Mouse (Mus musculus) neural tube, embryonic 14.5 days (tissue): ENCODE measurements around the gene Cavin2. TPM values are rescaled to one million over a fixed set of nuclear protein-coding genes. Genes with fewer than 3 reads are reported as not detected.

Experiments used
- ATAC-seq: fragments of 200-750 bp; cut with Nextera tagmentation; 2 replicates; pipeline ENCODE4 v1.8.0; 2017; ENCODE audit warnings: low read depth, mild to moderate bottlenecking, moderate TSS enrichment, moderate library complexity
- H3K27ac ChIP-seq: fragments of 300-500 bp; sonication (generic); 2 replicates; pipeline ENCODE4 v1.5.1; 2014; ENCODE audit warnings: low read depth, mild to moderate bottlenecking, control low read depth, low read length, moderate library complexity, mixed read lengths
- H3K27me3 ChIP-seq: fragments of 300-500 bp; sonication (generic); 2 replicates; pipeline ENCODE4 v1.6.1; 2014; ENCODE audit warnings: low read length; ENCODE audit not compliant: control insufficient read depth, insufficient read depth
- H3K36me3 ChIP-seq: fragments of 300-500 bp; sonication (generic); 2 replicates; pipeline ENCODE4 v1.6.1; 2014; ENCODE audit warnings: low read length, mixed read lengths; ENCODE audit not compliant: control insufficient read depth, insufficient read depth
- H3K4me1 ChIP-seq: fragments of 300-500 bp; sonication (generic); 2 replicates; pipeline ENCODE4 v1.6.1; 2014; ENCODE audit warnings: low read length; ENCODE audit not compliant: control insufficient read depth, insufficient read depth
- H3K4me2 ChIP-seq: fragments of 300-500 bp; sonication (generic); 2 replicates; pipeline ENCODE4 v1.6.1; 2014; ENCODE audit warnings: mild to moderate bottlenecking, low read depth, low read length, control low read depth
- H3K4me3 ChIP-seq: fragments of 300-500 bp; sonication (generic); 2 replicates; pipeline ENCODE4 v1.5.1; 2014; ENCODE audit warnings: low read depth, low read length, control low read depth, mixed read lengths
- H3K9ac ChIP-seq: fragments of 300-500 bp; sonication (generic); replicated peaks from 2 replicates; pipeline ENCODE4 v1.6.1; 2014; ENCODE audit warnings: low read depth, mild to moderate bottlenecking, control low read depth, low read length, mixed read lengths
- H3K9me3 ChIP-seq: fragments of 300-500 bp; sonication (generic); 2 replicates; pipeline ENCODE4 v1.6.1; 2016; ENCODE audit warnings: low read length; ENCODE audit not compliant: control insufficient read depth
- WGBS: fragments of 180-500 bp; shearing (Covaris S2); extraction: QIAGEN DNeasy Blood & Tissue Kit; methylation state at CpG from one replicate; pipeline ENCODE4 v1.1.7; 2014; 5-methylcytosine and 5-hydroxymethylcytosine counted together
- polyA plus RNA-seq: library from polyadenylated mRNA; unstranded; fragments of >200 nt; fragmentation: Nextera tagmentation; extraction: Ambion mirVana; gene quantifications from 2 replicates; pipeline ENCODE4 v1.2.1, GENCODE M21; 2014

The Cavin2 gene
- polyA plus RNA-seq, 1 experiment from 2014 or later: 9.4 TPM

GRCm38 (mm10) chr1:51292348-51292747 is 3.4 kb downstream of the Cavin2 start:
- no peaks in the 10 kb centered on the region for H3K36me3 ChIP-seq
- no peaks in the 10 kb centered on the region for H3K9me3 ChIP-seq
- ATAC-seq: no peak
- H3K27me3 ChIP-seq: no peaks in the 10 kb centered on the region
- H3K4me1 ChIP-seq: no peaks in the 10 kb centered on the region
- no peak overlapping the region for H3K9ac ChIP-seq
- H3K4me3 ChIP-seq: no peak overlapping the region
- WGBS: 90% methylated on average over 4 of the region's 4 CpGs
- H3K4me2 ChIP-seq: no peak overlapping the region
- no peak overlapping the region for H3K27ac ChIP-seq

- 85% methylated on average over 11 of the region's 11 CpGs for WGBS
- Histone ChIP-seq H3K4me3 (no peak overlapping the region), H3K9me3 (no peaks in the 10 kb centered on the region), H3K27me3 (no peaks in the 10 kb centered on the region), H3K4me1 (no peaks in the 10 kb centered on the region), H3K9ac (no peak overlapping the region), H3K4me2 (no peak overlapping the region), H3K36me3 (no peaks in the 10 kb centered on the region), H3K27ac (no peak overlapping the region)
- ATAC-seq: no peak
Measured at GRCm38 (mm10) chr1:51300295-51300930, 11.5 kb downstream of the Cavin2 start.

GRCm38 (mm10) chr1:51307056-51307455 is 18.1 kb downstream of the Cavin2 start:
- Histone ChIP-seq H3K9me3 (no peaks in the 10 kb centered on the region), H3K27ac (no peak overlapping the region), H3K4me2 (no peak overlapping the region), H3K9ac (no peak overlapping the region), H3K27me3 (no peaks in the 10 kb centered on the region), H3K36me3 (no peaks in the 10 kb centered on the region), H3K4me1 (no peaks in the 10 kb centered on the region), H3K4me3 (no peak overlapping the region)
- 89% methylated on average over 3 of the region's 3 CpGs for WGBS
- ATAC-seq: no peak

GRCm38 (mm10) chr1:51315476-51315875 is 26.6 kb downstream of the Cavin2 start:
- H3K27ac ChIP-seq: no peak overlapping the region
- 41% methylated on average over 2 of the region's 2 CpGs for WGBS
- H3K27me3 ChIP-seq: no peaks in the 10 kb centered on the region
- no peak for ATAC-seq
- H3K36me3 ChIP-seq: no peaks in the 10 kb centered on the region
- H3K4me3 ChIP-seq: no peak overlapping the region
- no peak overlapping the region for H3K4me2 ChIP-seq
- no peaks in the 10 kb centered on the region for H3K4me1 ChIP-seq
- no peaks in the 10 kb centered on the region for H3K9me3 ChIP-seq
- no peak overlapping the region for H3K9ac ChIP-seq

- Histone ChIP-seq H3K4me3 (no peak overlapping the region), H3K4me1 (no peaks in the 10 kb centered on the region), H3K4me2 (no peak overlapping the region), H3K9ac (no peak overlapping the region), H3K27ac (no peak overlapping the region), H3K36me3 (no peaks in the 10 kb centered on the region), H3K27me3 (no peaks in the 10 kb centered on the region), H3K9me3 (no peaks in the 10 kb centered on the region)
- WGBS: 86% methylated on average over 6 of the region's 6 CpGs
- no peak for ATAC-seq
Measured at GRCm38 (mm10) chr1:51323506-51323905, 34.6 kb downstream of the Cavin2 start.

- Histone ChIP-seq H3K27me3 (no peaks in the 10 kb centered on the region), H3K4me3 (no peak overlapping the region), H3K9me3 (no peaks in the 10 kb centered on the region), H3K36me3 (no peaks in the 10 kb centered on the region), H3K4me2 (no peak overlapping the region), H3K9ac (no peak overlapping the region), H3K4me1 (peaks cover 6% of the 10 kb centered on the region; the same call in 1 of the 2 replicates), H3K27ac (no peak overlapping the region)
- 90% methylated on average over 1 of the region's 1 CpGs for WGBS
- no peak for ATAC-seq
Measured at GRCm38 (mm10) chr1:51328541-51328940, 39.6 kb downstream of the Cavin2 start.

- H3K27ac ChIP-seq: peak overlapping the region; percentile 80
- no peak for ATAC-seq
- H3K9ac ChIP-seq: peak overlapping the region; percentile 17
- no peaks in the 10 kb centered on the region for H3K9me3 ChIP-seq
- 28% methylated on average over 6 of the region's 6 CpGs for whole genome bisulfite sequencing
- no peaks in the 10 kb centered on the region for H3K36me3 ChIP-seq
- H3K27me3 ChIP-seq: no peaks in the 10 kb centered on the region
- peak overlapping the region; percentile 26; the same call in 1 of the 2 replicates for H3K4me3 ChIP-seq
- H3K4me2 ChIP-seq: peak overlapping the region; percentile 49
- peaks cover 9% of the 10 kb centered on the region; the same call in 1 of the 2 replicates for H3K4me1 ChIP-seq
Measured at GRCm38 (mm10) chr1:51332986-51333385, 44.1 kb downstream of the Cavin2 start.

- WGBS: 11% methylated on average over 18 of the region's 18 CpGs
- peak overlapping the region; percentile 49 for H3K4me2 ChIP-seq
- H3K9ac ChIP-seq: peak overlapping the region; percentile 17; the same call in 1 of the 2 replicates
- no peaks in the 10 kb centered on the region for H3K36me3 ChIP-seq
- peak overlapping the region; percentile 26 for H3K4me3 ChIP-seq
- no peaks in the 10 kb centered on the region for H3K9me3 ChIP-seq
- peak; percentile 95 for ATAC-seq
- peak overlapping the region; percentile 80 for H3K27ac ChIP-seq
- H3K4me1 ChIP-seq: peaks cover 9% of the 10 kb centered on the region; the same call in 1 of the 2 replicates
- no peaks in the 10 kb centered on the region for H3K27me3 ChIP-seq
Measured at GRCm38 (mm10) chr1:51333557-51334285, 44.8 kb downstream of the Cavin2 start.

GRCm38 (mm10) chr1:51334289-51334688 is 45.4 kb downstream of the Cavin2 start:
- Histone ChIP-seq H3K27me3 (no peaks in the 10 kb centered on the region), H3K4me2 (peak overlapping the region; percentile 49; the same call in 1 of the 2 replicates), H3K4me3 (no peak overlapping the region), H3K9ac (peak overlapping the region; percentile 39; the same call in 1 of the 2 replicates), H3K4me1 (peaks cover 9% of the 10 kb centered on the region; the same call in 1 of the 2 replicates), H3K9me3 (no peaks in the 10 kb centered on the region), H3K27ac (peak overlapping the region; percentile 76), H3K36me3 (no peaks in the 10 kb centered on the region)
- peak; percentile 67 for ATAC-seq
- 22% methylated on average over 6 of the region's 6 CpGs for WGBS
